Mouse (Mus musculus) cerebellum, adult 2 months (tissue): ENCODE measurements around the gene Bach1.

Source experiments
- CTCF ChIP-seq: fragments of 200-500 bp; IDR thresholded peaks from 2 replicates; pipeline ENCODE4 v1.5.1; 2011; ENCODE audit warnings: low read depth, mild to moderate bottlenecking, control low read depth, low read length, moderate library complexity, borderline replicate concordance; ENCODE audit not compliant: insufficient read depth
- POLR2A ChIP-seq: fragments of 200-500 bp; IDR thresholded peaks from 2 replicates; pipeline ENCODE4 v1.6.1; 2011; ENCODE audit warnings: low read length, control low read depth, borderline replicate concordance; ENCODE audit not compliant: insufficient read depth

DNA sequence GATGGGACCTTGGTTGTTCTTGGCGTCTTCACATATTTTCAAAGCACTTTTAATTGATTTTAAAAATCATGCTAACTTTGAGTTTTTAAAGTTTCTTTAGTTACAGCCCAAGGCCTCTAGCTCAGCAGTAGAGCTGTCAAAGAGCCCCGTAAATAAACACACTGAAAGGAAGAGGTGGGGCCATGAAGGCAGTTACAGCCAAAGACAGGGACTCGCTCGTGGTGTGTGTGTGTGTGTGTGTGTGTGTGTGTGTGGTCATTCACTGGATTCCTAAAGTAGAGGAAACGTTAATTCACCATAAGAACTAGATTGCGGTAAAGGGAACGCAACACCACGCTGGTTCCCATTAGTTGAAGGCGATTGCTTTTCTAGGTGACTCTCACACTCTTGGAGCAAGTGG, 43.2 kb upstream of the Bach1 start:
- TF ChIP-seq CTCF (no peak), POLR2A (no peak)
